Mouse (Mus musculus): Measurements from ENCODE around the gene Ndufs1. TPM values are rescaled to one million over a fixed set of nuclear protein-coding genes. Genes with fewer than 3 reads are reported as not detected.
"Not testable (repeated sequence)": the region's sequence is repeated elsewhere in the genome, so short reads cannot be mapped to it uniquely, and the experiment has no call there.

The Ndufs1 gene
- total RNA-seq, 4 experiments from 2014 or later: 155 to 166 (median 160) TPM

GRCm38 (mm10) chr1:63182636-63183270 lies 6.1 kb upstream of the Ndufs1 start:
- DNase-seq (ENCODE audit: low spot score in 2 of 2): peak in 1 of 2 experiments; percentile 76

GRCm38 (mm10) chr1:63182212-63182611 lies 5.6 kb upstream of the Ndufs1 start:
- DNase-seq (ENCODE audit: low spot score in 2 of 2): peak in 1 of 2 experiments; percentile 41

GRCm38 (mm10) chr1:63181480-63181879 lies 4.8 kb upstream of the Ndufs1 start:
- no peak for DNase-seq (ENCODE audit: low spot score in 2 of 2)

GRCm38 (mm10) chr1:63181019-63181418 lies 4.4 kb upstream of the Ndufs1 start:
- DNase-seq (ENCODE audit: low spot score in 2 of 2): peak; percentile 86 to 93

GRCm38 (mm10) chr1:63180575-63180974 lies 3.9 kb upstream of the Ndufs1 start:
- DNase-seq (ENCODE audit: low spot score in 2 of 2): not testable (repeated sequence)

GRCm38 (mm10) chr1:63180122-63180521 lies 3.5 kb upstream of the Ndufs1 start:
- DNase-seq (ENCODE audit: low spot score in 2 of 2): no peak

- no peak for DNase-seq (ENCODE audit: low spot score in 2 of 2)
Observed at GRCm38 (mm10) chr1:63178308-63178707, 1.7 kb upstream of the Ndufs1 start.

GRCm38 (mm10) chr1:63176259-63176603 lies 402 bp downstream of the Ndufs1 start:
- DNase-seq (ENCODE audit: low spot score in 2 of 2): no peak

GRCm38 (mm10) chr1:63175853-63176252 lies 780 bp downstream of the Ndufs1 start:
- DNase-seq (ENCODE audit: low spot score in 2 of 2): peak in 1 of 2 experiments; percentile 9

- DNase-seq (ENCODE audit: low spot score in 2 of 2): no peak
Observed at GRCm38 (mm10) chr1:63168638-63169037, 8.0 kb downstream of the Ndufs1 start.

- no peak for DNase-seq (ENCODE audit: low spot score in 2 of 2)
Observed at GRCm38 (mm10) chr1:63140231-63140630, 36.4 kb downstream of the Ndufs1 start.

GRCm38 (mm10) chr1:63138586-63138985 lies 38.0 kb downstream of the Ndufs1 start:
- not testable (repeated sequence) for DNase-seq (ENCODE audit: low spot score in 2 of 2)

GRCm38 (mm10) chr1:63137971-63138370 lies 38.7 kb downstream of the Ndufs1 start:
- no peak for DNase-seq (ENCODE audit: low spot score in 2 of 2)

- no peak for DNase-seq (ENCODE audit: low spot score in 2 of 2)
Observed at GRCm38 (mm10) chr1:63134530-63134929, 42.1 kb downstream of the Ndufs1 start.

GRCm38 (mm10) chr1:63131766-63132165 lies 44.9 kb downstream of the Ndufs1 start:
- DNase-seq (ENCODE audit: low spot score in 2 of 2): no peak

GRCm38 (mm10) chr1:63130883-63131282 lies 45.8 kb downstream of the Ndufs1 start:
- DNase-seq (ENCODE audit: low spot score in 2 of 2): no peak

- no peak for DNase-seq (ENCODE audit: low spot score in 2 of 2)
Observed at GRCm38 (mm10) chr1:63129857-63130690, 46.6 kb downstream of the Ndufs1 start.

- no peak for DNase-seq (ENCODE audit: low spot score in 2 of 2)
Observed at GRCm38 (mm10) chr1:63129273-63129672, 47.4 kb downstream of the Ndufs1 start.

GRCm38 (mm10) chr1:63126206-63126605 lies 50.4 kb downstream of the Ndufs1 start:
- no peak for DNase-seq (ENCODE audit: low spot score in 2 of 2)

- no peak for DNase-seq (ENCODE audit: low spot score in 2 of 2)
Observed at GRCm38 (mm10) chr1:63123823-63124450, 52.7 kb downstream of the Ndufs1 start.

GRCm38 (mm10) chr1:63122005-63122404 lies 54.6 kb downstream of the Ndufs1 start:
- DNase-seq (ENCODE audit: low spot score in 2 of 2): no peak

- DNase-seq (ENCODE audit: low spot score in 2 of 2): no peak
Observed at GRCm38 (mm10) chr1:63120382-63120781, 56.3 kb downstream of the Ndufs1 start.
